Mouse (Mus musculus) lung, embryonic 15.5 days (tissue): ENCODE measurements at regions not wholly inside any gene's neighbourhood (a gene's known extent, or its start where the extent isn't known, plus 50 kb on each side); places are given as distances from the start of the nearest gene placed in this dataset.

Experiments
- ATAC-seq: fragments of 200-750 bp; cut with Nextera tagmentation; 2 replicates; pipeline ENCODE4 v1.8.0; 2017; ENCODE audit warnings: moderate number of reproducible peaks, borderline replicate concordance; ENCODE audit not compliant: low FRiP score, low TSS enrichment; ENCODE audit errors: extremely low read depth
- H3K27ac ChIP-seq: fragments of 300-500 bp; sonication (generic); 2 replicates; pipeline ENCODE4 v1.5.1; 2015; ENCODE audit warnings: moderate library complexity, mild to moderate bottlenecking, inconsistent platforms
- H3K27me3 ChIP-seq: fragments of 300-500 bp; sonication (generic); 2 replicates; pipeline ENCODE4 v1.6.1; 2015; ENCODE audit warnings: inconsistent platforms
- H3K36me3 ChIP-seq: fragments of 300-500 bp; sonication (generic); 2 replicates; pipeline ENCODE4 v1.6.1; 2015; ENCODE audit warnings: inconsistent platforms
- H3K4me1 ChIP-seq: fragments of 300-500 bp; sonication (generic); 2 replicates; pipeline ENCODE4 v1.6.1; 2015; ENCODE audit warnings: inconsistent platforms
- H3K4me2 ChIP-seq: fragments of 300-500 bp; sonication (generic); 2 replicates; pipeline ENCODE4 v1.6.1; 2015; ENCODE audit warnings: inconsistent platforms, mild to moderate bottlenecking, moderate library complexity
- H3K4me3 ChIP-seq: fragments of 300-500 bp; sonication (generic); 2 replicates; pipeline ENCODE4 v1.5.1; 2015; ENCODE audit warnings: mild to moderate bottlenecking, inconsistent platforms
- H3K9ac ChIP-seq: fragments of 300-500 bp; sonication (generic); 2 replicates; pipeline ENCODE4 v1.6.1; 2015; ENCODE audit warnings: inconsistent platforms
- H3K9me3 ChIP-seq: fragments of 300-500 bp; sonication (generic); 2 replicates; pipeline ENCODE4 v1.6.1; 2016; ENCODE audit warnings: inconsistent platforms
- WGBS: fragments of 180-500 bp; shearing (Covaris S2); methylation state at CpG from one replicate; pipeline ENCODE4 v1.1.7; 2015; 5-methylcytosine and 5-hydroxymethylcytosine counted together

- H3K4me3 ChIP-seq: no peak overlapping the region
- no peaks in the 10 kb centered on the region for H3K27me3 ChIP-seq
- no peak overlapping the region for H3K4me2 ChIP-seq
- no peaks in the 10 kb centered on the region for H3K36me3 ChIP-seq
- no peak for ATAC-seq
- H3K4me1 ChIP-seq: no peaks in the 10 kb centered on the region
- H3K9ac ChIP-seq: no peak overlapping the region
- H3K9me3 ChIP-seq: no peaks in the 10 kb centered on the region
- H3K27ac ChIP-seq: no peak overlapping the region
- 70% methylated on average over 2 of the region's 2 CpGs for WGBS
These were observed 944.1 kb upstream of the Adgrl4 start for GRCm38 (mm10) chr3:150493433-150494045.

- Histone ChIP-seq H3K9ac (no peak overlapping the region), H3K4me1 (no peaks in the 10 kb centered on the region), H3K4me3 (no peak overlapping the region), H3K36me3 (no peaks in the 10 kb centered on the region), H3K27ac (no peak overlapping the region), H3K27me3 (no peaks in the 10 kb centered on the region), H3K4me2 (no peak overlapping the region), H3K9me3 (no peaks in the 10 kb centered on the region)
- no peak for ATAC-seq
- 83% methylated on average over 3 of the region's 3 CpGs for WGBS
These were observed 906.7 kb upstream of the Adgrl4 start for GRCm38 (mm10) chr3:150530966-150531365.

- Histone ChIP-seq H3K4me3 (no peak overlapping the region), H3K4me2 (no peak overlapping the region), H3K27me3 (no peaks in the 10 kb centered on the region), H3K4me1 (no peaks in the 10 kb centered on the region), H3K9me3 (no peaks in the 10 kb centered on the region), H3K36me3 (no peaks in the 10 kb centered on the region), H3K9ac (no peak overlapping the region), H3K27ac (no peak overlapping the region)
- no peak for ATAC-seq
- WGBS: 68% methylated on average over 5 of the region's 5 CpGs
These were observed 894.6 kb upstream of the Adgrl4 start for GRCm38 (mm10) chr3:150543118-150543517.

- WGBS: 66% methylated on average over 1 of the region's 1 CpGs
- H3K9ac ChIP-seq: no peak overlapping the region
- H3K27ac ChIP-seq: no peak overlapping the region
- no peaks in the 10 kb centered on the region for H3K36me3 ChIP-seq
- no peak for ATAC-seq
- no peak overlapping the region for H3K4me3 ChIP-seq
- no peak overlapping the region for H3K4me2 ChIP-seq
- H3K4me1 ChIP-seq: no peaks in the 10 kb centered on the region
- H3K27me3 ChIP-seq: no peaks in the 10 kb centered on the region
- no peaks in the 10 kb centered on the region for H3K9me3 ChIP-seq
These were observed 849.2 kb upstream of the Adgrl4 start for GRCm38 (mm10) chr3:150588474-150588873.

- no peak overlapping the region for H3K4me3 ChIP-seq
- no peak for ATAC-seq
These were observed 846.7 kb upstream of the Adgrl4 start for GRCm38 (mm10) chr3:150590978-150591377.

GRCm38 (mm10) chr3:150603400-150604095 lies 834.1 kb upstream of the Adgrl4 start:
- Histone ChIP-seq H3K4me3 (no peak overlapping the region), H3K9ac (no peak overlapping the region), H3K4me2 (no peak overlapping the region), H3K9me3 (no peaks in the 10 kb centered on the region), H3K4me1 (no peaks in the 10 kb centered on the region), H3K27me3 (no peaks in the 10 kb centered on the region), H3K36me3 (no peaks in the 10 kb centered on the region), H3K27ac (no peak overlapping the region)
- WGBS: 27% methylated on average over 2 of the region's 2 CpGs
- peak; percentile 90; the same call in 1 of the 2 replicates for ATAC-seq

More at GRCm38 (mm10) chr3:150590978-150591377, 846.7 kb upstream of the Adgrl4 start:
- H3K27me3 ChIP-seq: no peaks in the 10 kb centered on the region
- H3K9me3 ChIP-seq: no peaks in the 10 kb centered on the region
- H3K4me2 ChIP-seq: no peak overlapping the region
- no peaks in the 10 kb centered on the region for H3K36me3 ChIP-seq
- no peak overlapping the region for H3K27ac ChIP-seq
- H3K4me1 ChIP-seq: no peaks in the 10 kb centered on the region
- H3K9ac ChIP-seq: no peak overlapping the region
- WGBS: 89% methylated on average over 2 of the region's 2 CpGs

GRCm38 (mm10) chr3:150610681-150611101 lies 827.0 kb upstream of the Adgrl4 start:
- Histone ChIP-seq H3K4me2 (peak overlapping the region; percentile 32), H3K27me3 (no peaks in the 10 kb centered on the region), H3K9me3 (no peaks in the 10 kb centered on the region), H3K4me3 (0 out of 2 replicates have a peak overlapping the region, but pooled peaks have one; percentile 4), H3K36me3 (no peaks in the 10 kb centered on the region), H3K9ac (no peak overlapping the region), H3K27ac (peak overlapping the region; percentile 87), H3K4me1 (no peaks in the 10 kb centered on the region)
- 32% methylated on average over 15 of the region's 15 CpGs for WGBS
- peak; percentile 98 for ATAC-seq

GRCm38 (mm10) chr3:150637544-150637943 lies 800.1 kb upstream of the Adgrl4 start:
- H3K9ac ChIP-seq: no peak overlapping the region
- H3K4me1 ChIP-seq: no peaks in the 10 kb centered on the region
- 81% methylated on average over 3 of the region's 3 CpGs for WGBS
- H3K27me3 ChIP-seq: no peaks in the 10 kb centered on the region
- no peaks in the 10 kb centered on the region for H3K9me3 ChIP-seq
- no peak overlapping the region for H3K27ac ChIP-seq
- no peaks in the 10 kb centered on the region for H3K36me3 ChIP-seq
- no peak overlapping the region for H3K4me3 ChIP-seq
- H3K4me2 ChIP-seq: no peak overlapping the region
- ATAC-seq: no peak

- H3K36me3 ChIP-seq: no peaks in the 10 kb centered on the region
- ATAC-seq: no peak
- no peak overlapping the region for H3K4me3 ChIP-seq
- no peak overlapping the region for H3K9ac ChIP-seq
- no peaks in the 10 kb centered on the region for H3K9me3 ChIP-seq
- no peaks in the 10 kb centered on the region for H3K27me3 ChIP-seq
- no peak overlapping the region for H3K4me2 ChIP-seq
- 90% methylated on average over 8 of the region's 8 CpGs for WGBS
- H3K27ac ChIP-seq: no peak overlapping the region
- no peaks in the 10 kb centered on the region for H3K4me1 ChIP-seq
These were observed 797.5 kb upstream of the Adgrl4 start for GRCm38 (mm10) chr3:150640004-150640676.

GRCm38 (mm10) chr3:150648040-150648439 lies 789.6 kb upstream of the Adgrl4 start:
- H3K4me1 ChIP-seq: 0 out of 2 replicates have a peak, but pooled peaks cover 5% of the 10 kb centered on the region
- H3K36me3 ChIP-seq: no peaks in the 10 kb centered on the region
- no peak for ATAC-seq
- WGBS: 76% methylated on average over 3 of the region's 3 CpGs
- H3K4me2 ChIP-seq: no peak overlapping the region
- H3K27ac ChIP-seq: no peak overlapping the region
- no peak overlapping the region for H3K9ac ChIP-seq
- no peaks in the 10 kb centered on the region for H3K27me3 ChIP-seq
- H3K4me3 ChIP-seq: no peak overlapping the region
- no peaks in the 10 kb centered on the region for H3K9me3 ChIP-seq

GRCm38 (mm10) chr3:150649783-150650565 lies 787.7 kb upstream of the Adgrl4 start:
- no peak overlapping the region for H3K9ac ChIP-seq
- H3K4me2 ChIP-seq: no peak overlapping the region
- ATAC-seq: peak; percentile 96
- no peaks in the 10 kb centered on the region for H3K36me3 ChIP-seq
- 42% methylated on average over 3 of the region's 3 CpGs for WGBS
- H3K27ac ChIP-seq: no peak overlapping the region
- H3K4me1 ChIP-seq: 0 out of 2 replicates have a peak, but pooled peaks cover 5% of the 10 kb centered on the region
- no peaks in the 10 kb centered on the region for H3K9me3 ChIP-seq
- no peak overlapping the region for H3K4me3 ChIP-seq
- H3K27me3 ChIP-seq: no peaks in the 10 kb centered on the region
